Comparison of ENCODE assay signal across 8 mouse cellular contexts in genomic region chr6:3967676-3968626, GRCm38 (mm10). TPM values are rescaled to one million over a fixed set of nuclear protein-coding genes. Genes with fewer than 3 reads are reported as not detected.
DNase-seq lines count a peak whose midpoint lies in the region; ATAC-seq and TF ChIP-seq lines count a peak whose summit lies in the region.

No protein-coding gene starts in this region.

- ATAC-seq in erythroid progenitor cell, adult 5-6 weeks (replicated peaks; ENCODE audit: low FRiP score, poor library complexity, severe bottlenecking) = 0 out of 2 replicates have a peak, but pooled peaks have one; percentile 25
- no peak; the same call in 1 of the 2 replicates for ATAC-seq in heart, embryonic 14.5 days (ENCODE audit: insufficient number of reproducible peaks, insufficient read depth, low FRiP score, low read depth)
- 0 out of 2 replicates have a peak, but pooled peaks have one; percentile 42 for ATAC-seq in kidney, embryonic 16.5 days (ENCODE audit: low FRiP score, low TSS enrichment)
- peak; percentile 48 for ATAC-seq in lung, postnatal 0 days
- no peak for ATAC-seq in frontal cortex, adult (ENCODE audit: low TSS enrichment)

- H3K4me3 ChIP-seq in heart, embryonic 14.5 days (ENCODE audit: control insufficient read depth in 1 of 2, insufficient read depth in 1 of 2, low read depth in 1 of 2, low read length in 2 of 2) = peak overlapping the region; percentile 39 to 45
- H3K4me3 ChIP-seq in kidney, embryonic 16.5 days (ENCODE audit: low read length) = peak overlapping the region; percentile 32
- H3K4me3 ChIP-seq in lung, postnatal 0 days (ENCODE audit: low read depth, low read length) = peak overlapping the region; percentile 25

- no peaks in the 10 kb centered on the region for H3K9me3 ChIP-seq in heart, embryonic 14.5 days (ENCODE audit: control insufficient read depth, low read length)
- H3K9me3 ChIP-seq in kidney, embryonic 16.5 days (ENCODE audit: low read length) = no peaks in the 10 kb centered on the region
- no peaks in the 10 kb centered on the region for H3K9me3 ChIP-seq in lung, postnatal 0 days (ENCODE audit: low read length)

- peak overlapping the region; percentile 44 for H3K9ac ChIP-seq in heart, embryonic 14.5 days (ENCODE audit: low read length)
- no peak overlapping the region; the same call in 1 of the 2 replicates for H3K9ac ChIP-seq in kidney, embryonic 16.5 days (replicated peaks; ENCODE audit: low read length)
- peak overlapping the region; percentile 29; the same call in 1 of the 2 replicates for H3K9ac ChIP-seq in lung, postnatal 0 days (replicated peaks; ENCODE audit: low read depth)

- peak; percentile 10 for DNase-seq in retina, postnatal 1 day
- DNase-seq in retina, embryonic 14.5 days (ENCODE audit: low spot score) = no peak
- peak; percentile 39 for DNase-seq in lung, postnatal 0 days (ENCODE audit: low spot score)
- peak; percentile 25 for DNase-seq in ovary, postnatal 36 days (ENCODE audit: low spot score)

- peak overlapping the region in 1 of 2 experiments; percentile 26; a peak in 1 of 4 replicates for H3K27ac ChIP-seq in heart, embryonic 14.5 days (replicated peaks in 1 of 2; ENCODE audit: control insufficient read depth in 1 of 2, insufficient read depth in 1 of 2, low read depth in 2 of 2, low read length in 2 of 2)
- no peak overlapping the region for H3K27ac ChIP-seq in kidney, embryonic 16.5 days (ENCODE audit: low read length)
- no peak overlapping the region for H3K27ac ChIP-seq in lung, postnatal 0 days (ENCODE audit: low read length)

- H3K4me1 ChIP-seq in heart, embryonic 14.5 days (ENCODE audit: control insufficient read depth in 2 of 2, insufficient read depth in 2 of 2, low read length in 2 of 2) = peaks cover 0 to 3% of the 10 kb centered on the region in 2 experiments; a peak in 2 of 4 replicates
- peaks cover 5% of the 10 kb centered on the region; the same call in 1 of the 2 replicates for H3K4me1 ChIP-seq in kidney, embryonic 16.5 days (ENCODE audit: insufficient read depth, low read length)
- no peaks in the 10 kb centered on the region for H3K4me1 ChIP-seq in lung, postnatal 0 days (ENCODE audit: insufficient read depth, low read depth, low read length)

- WGBS in heart, embryonic 14.5 days = 12% methylated on average over 31 of the region's 31 CpGs
- 24% methylated on average over 31 of the region's 31 CpGs for WGBS in kidney, embryonic 16.5 days
- WGBS in lung, postnatal 0 days = 20% methylated on average over 31 of the region's 31 CpGs

- no peak for TF ChIP-seq EP300 in lung, postnatal 0 days (IDR thresholded peaks at IDR 0.05)

- H3K4me2 ChIP-seq in heart, embryonic 14.5 days (ENCODE audit: low read length) = peak overlapping the region; percentile 78
- peak overlapping the region; percentile 53 for H3K4me2 ChIP-seq in kidney, embryonic 16.5 days (replicated peaks; ENCODE audit: low read depth, low read length)
- peak overlapping the region; percentile 56 for H3K4me2 ChIP-seq in lung, postnatal 0 days (replicated peaks; ENCODE audit: low read depth, low read length)

- H3K36me3 ChIP-seq in heart, embryonic 14.5 days (ENCODE audit: control insufficient read depth, insufficient read depth, low read length) = no peaks in the 10 kb centered on the region
- H3K36me3 ChIP-seq in kidney, embryonic 16.5 days (ENCODE audit: insufficient read depth, low read length) = no peaks in the 10 kb centered on the region
- H3K36me3 ChIP-seq in lung, postnatal 0 days (ENCODE audit: insufficient read depth, low read length) = no peaks in the 10 kb centered on the region

- TF ChIP-seq CTCF in lung, postnatal 0 days (IDR thresholded peaks at IDR 0.05) = no peak

- H3K27me3 ChIP-seq in heart, embryonic 14.5 days (ENCODE audit: control insufficient read depth, insufficient read depth, low read length) = no peaks in the 10 kb centered on the region
- H3K27me3 ChIP-seq in kidney, embryonic 16.5 days (ENCODE audit: insufficient read depth, low read length) = peaks cover 3% of the 10 kb centered on the region; the same call in 1 of the 2 replicates
- H3K27me3 ChIP-seq in lung, postnatal 0 days (replicated peaks; ENCODE audit: insufficient read depth, low read length) = no peaks in the 10 kb centered on the region

RNA-seq across cellular contexts. Expression of gene Tfpi2, which starts 20.8 kb away (rescaled TPM):
- 5.9 TPM in 1 of 2 replicates, not detected in the other for total RNA-seq in erythroid progenitor cell, adult 5-6 weeks (2015; ENCODE audit: low replicate concordance)
- not detected in 2 replicates for total RNA-seq in erythroid progenitor cell, adult 5-6 weeks (2017; ENCODE audit: low replicate concordance)
- polyA plus RNA-seq in heart, embryonic 14.5 days (2014; fragmentation: Nextera tagmentation; extraction: Ambion mirVana) = 5.0 and 5.7 TPM in 2 replicates
- polyA plus RNA-seq in kidney, embryonic 16.5 days (2015; fragmentation: Nextera tagmentation; extraction: Ambion mirVana) = 4.6 and 4.8 TPM in 2 replicates
- 6.9 and 7.0 TPM in 2 replicates for polyA plus RNA-seq in lung, postnatal 0 days (2015; fragmentation: Nextera tagmentation; extraction: Ambion mirVana)

RNA-seq across cellular contexts. Expression of gene Gngt1, which starts 25.6 kb away (rescaled TPM):
- total RNA-seq in erythroid progenitor cell, adult 5-6 weeks (2015; ENCODE audit: low replicate concordance) = not detected in 2 replicates
- not detected in 2 replicates for total RNA-seq in erythroid progenitor cell, adult 5-6 weeks (2017; ENCODE audit: low replicate concordance)
- polyA plus RNA-seq in heart, embryonic 14.5 days (2014; fragmentation: Nextera tagmentation; extraction: Ambion mirVana) = not detected in 2 replicates
- not detected in 2 replicates for polyA plus RNA-seq in kidney, embryonic 16.5 days (2015; fragmentation: Nextera tagmentation; extraction: Ambion mirVana)
- polyA plus RNA-seq in lung, postnatal 0 days (2015; fragmentation: Nextera tagmentation; extraction: Ambion mirVana) = not detected in 2 replicates

RNA-seq across cellular contexts. Expression of gene Gng11, which starts 35.8 kb away (rescaled TPM):
- not detected in 2 replicates for total RNA-seq in erythroid progenitor cell, adult 5-6 weeks (2015; ENCODE audit: low replicate concordance)
- not detected in 2 replicates for total RNA-seq in erythroid progenitor cell, adult 5-6 weeks (2017; ENCODE audit: low replicate concordance)
- polyA plus RNA-seq in heart, embryonic 14.5 days (2014; fragmentation: Nextera tagmentation; extraction: Ambion mirVana) = 119 and 123 TPM in 2 replicates
- 69.2 and 72.1 TPM in 2 replicates for polyA plus RNA-seq in kidney, embryonic 16.5 days (2015; fragmentation: Nextera tagmentation; extraction: Ambion mirVana)
- polyA plus RNA-seq in lung, postnatal 0 days (2015; fragmentation: Nextera tagmentation; extraction: Ambion mirVana) = 224 and 242 TPM in 2 replicates

Comparison
In these comparisons a context has a peak if more than half of its experiments do, and no peak if none do; other contexts are left out.
1. ATAC-seq: peak in erythroid progenitor cell, adult 5-6 weeks (single experiment), kidney, embryonic 16.5 days (single experiment) and lung, postnatal 0 days (single experiment); none in heart, embryonic 14.5 days (single experiment) and frontal cortex, adult (single experiment).
2. Peak in every context shown above with its lines, with median percentiles within 50 percentile points of each other: H3K4me2 ChIP-seq and H3K4me3 ChIP-seq.